Mouse (Mus musculus) liver, adult 2 months (tissue): Measurements from ENCODE around the gene Supt5. TPM values are rescaled to one million over a fixed set of nuclear protein-coding genes. Genes with fewer than 3 reads are reported as not detected.

Experiments used
- DNase-seq: peaks from one replicate; pipeline ENCODE4 v3.0.0-alpha.2; 2011; ENCODE audit warnings: low read depth, low spot score; ENCODE audit errors: extremely low read depth
- H3K27ac ChIP-seq: fragments of 200-500 bp; replicated peaks from 2 replicates; pipeline ENCODE4 v1.5.1; 2012; ENCODE audit warnings: low read depth, mild to moderate bottlenecking, control low read depth, inconsistent platforms, low read length; ENCODE audit not compliant: insufficient read depth
- H3K27me3 ChIP-seq: fragments of 200-500 bp; 2 replicates; pipeline ENCODE4 v1.6.1; 2012; ENCODE audit warnings: mild to moderate bottlenecking, moderate library complexity, low read length, inconsistent platforms; ENCODE audit not compliant: control insufficient read depth, insufficient read depth
- H3K36me3 ChIP-seq: fragments of 200-500 bp; 2 replicates; pipeline ENCODE4 v1.6.1; 2012; ENCODE audit warnings: low read length, inconsistent platforms; ENCODE audit not compliant: control insufficient read depth, insufficient read depth
- H3K4me1 ChIP-seq: fragments of 200-500 bp; 2 replicates; pipeline ENCODE4 v1.6.1; 2011; ENCODE audit warnings: low read length; ENCODE audit not compliant: control insufficient read depth, insufficient read depth
- H3K4me3 ChIP-seq: fragments of 200-500 bp; 2 replicates; pipeline ENCODE4 v1.5.1; 2011; ENCODE audit warnings: low read depth, mild to moderate bottlenecking, control low read depth, low read length, moderate library complexity; ENCODE audit not compliant: insufficient read depth
- H3K79me2 ChIP-seq: fragments of 200-500 bp; 2 replicates; pipeline ENCODE4 v1.6.1; 2012; ENCODE audit warnings: inconsistent platforms, mild to moderate bottlenecking, low read length, moderate library complexity; ENCODE audit not compliant: control insufficient read depth, insufficient read depth
- H3K9ac ChIP-seq: fragments of 200-500 bp; 2 replicates; pipeline ENCODE4 v1.6.1; 2012; ENCODE audit warnings: low read depth, mild to moderate bottlenecking, control low read depth, inconsistent platforms, low read length
- CTCF ChIP-seq: fragments of 200-500 bp; IDR thresholded peaks from 2 replicates; pipeline ENCODE4 v1.5.1; 2011; ENCODE audit warnings: low read depth, low read length, control low read depth
- POLR2A ChIP-seq: fragments of 200-500 bp; IDR thresholded peaks from 2 replicates; pipeline ENCODE4 v1.6.1; 2011; ENCODE audit warnings: low read length, control low read depth; ENCODE audit not compliant: insufficient read depth; ENCODE audit errors: extremely low read depth
- WGBS: fragments of 180-500 bp; shearing (Covaris S2); methylation state at CpG from one replicate; pipeline ENCODE4 v1.1.7; 2018; 5-methylcytosine and 5-hydroxymethylcytosine counted together
- polyA plus RNA-seq: library from polyadenylated mRNA; depleted of rRNA; stranded (reverse); fragments of >200 nt; gene quantifications from 2 replicates; pipeline ENCODE4 v1.2.3, GENCODE M21; 2012
- total RNA-seq: library from RNA; depleted of rRNA; stranded (reverse); fragments of >200 nt; gene quantifications from 2 replicates; pipeline ENCODE4 v1.2.3, GENCODE M21; 2014

Gene Supt5
- total and polyA plus RNA-seq, 2 experiments: 15.1 to 67.3 TPM

DNA sequence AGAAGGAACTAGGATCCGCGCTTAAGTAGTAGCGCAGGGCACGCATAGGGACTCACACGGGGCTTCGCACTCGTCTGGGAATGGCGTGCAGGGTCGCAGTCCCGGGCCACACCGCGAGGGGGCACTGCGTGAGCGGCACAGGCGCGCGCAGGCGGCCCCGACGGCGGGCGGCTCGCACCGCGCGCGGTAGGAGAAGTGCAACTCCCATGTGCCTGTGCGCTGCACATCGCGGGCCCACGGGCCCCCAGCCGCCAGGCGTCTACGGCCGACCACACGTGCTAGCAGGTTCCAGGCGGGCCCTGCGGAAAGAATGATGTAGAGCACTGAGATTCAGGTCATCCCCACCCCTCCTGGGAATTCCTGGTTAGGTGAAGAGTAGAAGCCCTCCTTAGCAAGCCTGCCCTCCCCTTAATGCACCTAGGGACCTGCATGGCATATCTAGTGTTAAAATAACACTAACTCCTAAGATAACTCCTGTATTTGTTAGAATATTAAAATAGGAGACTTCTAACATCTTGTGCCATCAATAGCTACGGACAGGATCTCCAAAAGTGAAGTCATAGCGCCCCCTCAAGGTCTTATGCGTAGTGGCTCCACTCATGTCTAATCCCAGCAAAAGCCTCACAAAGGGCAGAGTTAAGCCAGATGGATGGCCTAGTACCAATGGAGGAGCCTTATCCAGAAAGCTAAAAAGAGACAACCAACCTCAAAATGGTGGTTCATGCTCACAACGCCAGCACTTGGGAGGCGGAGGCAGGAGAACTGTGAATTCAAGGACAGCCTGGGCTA, 39.5 kb downstream of the Supt5 start:
- Histone ChIP-seq H3K9ac (no peak overlapping the region), H3K27me3 (peaks cover 14% of the 10 kb centered on the region)
- 21% methylated on average over 43 of the region's 43 CpGs for WGBS

DNA sequence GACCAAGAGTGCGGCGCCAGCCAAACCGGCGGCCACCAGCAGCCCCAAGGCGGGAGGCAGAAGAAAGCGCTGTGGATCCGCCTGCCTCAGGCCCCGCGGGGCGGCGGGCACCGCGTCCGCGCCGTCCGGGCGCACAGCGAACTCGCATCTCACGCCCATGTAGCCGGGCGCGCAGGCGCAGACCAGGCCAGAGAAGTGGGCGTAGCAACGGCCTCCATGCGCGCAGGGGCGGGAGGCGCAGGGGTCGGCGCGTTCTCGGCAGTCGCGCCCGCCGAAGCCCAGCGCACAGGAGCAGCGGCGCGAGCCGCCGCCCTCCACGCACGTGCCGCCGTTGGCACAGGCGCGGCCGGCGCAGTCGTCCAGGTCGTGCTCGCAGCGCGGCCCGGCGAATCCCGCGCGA, 44.1 kb downstream of the Supt5 start:
- DNase-seq: no peak
- H3K4me3 ChIP-seq: peak overlapping the region; percentile 45; the same call in 1 of the 2 replicates
- H3K9ac ChIP-seq: no peak overlapping the region; the same call in 1 of the 2 replicates
- no peaks in the 10 kb centered on the region for H3K79me2 ChIP-seq
- H3K4me1 ChIP-seq: no peaks in the 10 kb centered on the region
- WGBS: 8% methylated on average over 63 of the region's 63 CpGs
- no peak overlapping the region for H3K27ac ChIP-seq
- TF ChIP-seq CTCF (no peak), POLR2A (no peak)
- H3K27me3 ChIP-seq: peaks cover 15% of the 10 kb centered on the region
- H3K36me3 ChIP-seq: no peaks in the 10 kb centered on the region

More for the DNA sequence above, 39.5 kb downstream of the Supt5 start:
- Histone ChIP-seq H3K4me1 (no peaks in the 10 kb centered on the region), H3K27ac (no peak overlapping the region), H3K79me2 (no peaks in the 10 kb centered on the region), H3K36me3 (no peaks in the 10 kb centered on the region), H3K4me3 (no peak overlapping the region)
- peak; percentile 50 for DNase-seq
- TF ChIP-seq CTCF (peak; percentile 40), POLR2A (no peak)

DNA sequence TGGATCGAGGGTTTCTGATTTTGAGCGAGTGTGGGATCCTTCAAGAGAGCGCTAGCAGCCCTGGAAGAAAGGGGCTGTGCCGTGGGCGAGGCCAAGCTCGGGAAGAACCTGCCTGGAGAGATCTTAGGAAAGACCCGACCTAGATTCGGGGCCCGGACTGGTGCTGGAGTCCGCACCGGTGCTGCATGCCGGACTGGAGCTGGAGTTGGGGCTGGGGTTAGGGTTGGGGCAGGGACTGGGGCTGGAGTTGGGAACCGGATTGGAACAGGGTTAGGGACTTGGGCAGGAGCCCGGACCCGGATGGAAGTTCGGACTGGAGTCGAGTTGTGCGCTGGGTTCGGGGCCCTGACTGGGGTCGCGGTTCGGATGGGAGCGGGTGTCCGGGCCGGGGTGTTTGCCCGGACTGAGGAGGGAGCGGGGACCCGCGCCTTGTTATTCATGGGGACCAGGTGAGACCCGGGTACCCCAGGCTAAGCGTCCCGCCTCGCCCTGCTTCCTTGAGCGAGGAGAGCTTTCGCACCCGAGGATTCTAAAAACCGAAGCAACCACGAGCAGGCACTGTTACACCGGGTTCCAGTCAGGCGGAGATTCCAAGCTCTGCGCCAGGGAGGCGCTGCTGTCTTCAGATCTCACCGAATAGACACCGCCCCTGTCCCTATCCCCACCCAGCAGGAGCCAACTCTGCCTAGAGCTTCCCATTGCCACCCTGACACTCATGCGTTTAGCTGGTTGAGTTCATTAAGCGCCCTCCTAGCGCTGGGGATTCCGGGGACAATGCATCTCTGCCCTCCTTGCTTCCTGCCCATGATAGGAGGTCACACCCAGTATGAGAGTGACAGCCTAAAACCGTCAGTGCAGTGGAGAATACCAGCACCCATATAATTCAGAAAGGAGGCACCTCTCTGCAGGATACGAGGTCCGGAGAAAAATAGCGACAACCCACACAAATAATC, 47.6 kb downstream of the Supt5 start, which contains the start of gene Selenov:
TSS of gene Selenov (minus strand) at position 549 of the 953 bp plus-strand sequence.
- DNase-seq: no peak

DNA sequence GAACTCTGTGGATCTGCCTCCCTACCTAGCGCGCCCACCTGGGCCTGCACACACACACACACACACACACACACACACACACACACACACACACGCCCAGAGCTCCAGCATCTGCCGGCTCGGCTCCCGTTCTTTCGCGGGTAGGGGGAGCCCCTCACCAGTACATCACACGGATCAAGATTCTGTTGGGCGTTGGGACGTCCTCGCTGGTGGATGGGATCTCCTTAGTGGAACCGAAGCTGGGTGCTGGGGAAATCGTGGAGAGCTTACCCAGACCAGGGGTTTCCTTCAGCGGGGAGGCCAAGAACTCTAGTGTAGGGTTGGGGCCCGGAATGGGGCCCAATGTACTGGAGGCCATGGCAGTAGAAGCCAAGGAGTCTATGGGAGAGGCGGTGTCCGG, 48.4 kb downstream of the Supt5 start:
- Histone ChIP-seq H3K9ac (no peak overlapping the region), H3K27ac (no peak overlapping the region), H3K36me3 (no peaks in the 10 kb centered on the region), H3K4me1 (no peaks in the 10 kb centered on the region), H3K4me3 (no peak overlapping the region), H3K27me3 (peaks cover 19% of the 10 kb centered on the region), H3K79me2 (no peaks in the 10 kb centered on the region)
- no peak for DNase-seq
- TF ChIP-seq CTCF (no peak), POLR2A (no peak)
- 2% methylated on average over 16 of the region's 18 CpGs for WGBS

More for the DNA sequence above, 47.6 kb downstream of the Supt5 start, which contains the start of gene Selenov:
- no peaks in the 10 kb centered on the region for H3K36me3 ChIP-seq
- WGBS: 6% methylated on average over 52 of the region's 52 CpGs
- peaks cover 19% of the 10 kb centered on the region for H3K27me3 ChIP-seq
- H3K4me1 ChIP-seq: no peaks in the 10 kb centered on the region
- no peak for TF ChIP-seq POLR2A
- no peak for TF ChIP-seq CTCF
- H3K9ac ChIP-seq: no peak within 1 kb of the TSS
- H3K4me3 ChIP-seq: no peak within 1 kb of the TSS
- H3K79me2 ChIP-seq: no peaks in the 10 kb centered on the region
- no peak within 1 kb of the TSS for H3K27ac ChIP-seq

DNA sequence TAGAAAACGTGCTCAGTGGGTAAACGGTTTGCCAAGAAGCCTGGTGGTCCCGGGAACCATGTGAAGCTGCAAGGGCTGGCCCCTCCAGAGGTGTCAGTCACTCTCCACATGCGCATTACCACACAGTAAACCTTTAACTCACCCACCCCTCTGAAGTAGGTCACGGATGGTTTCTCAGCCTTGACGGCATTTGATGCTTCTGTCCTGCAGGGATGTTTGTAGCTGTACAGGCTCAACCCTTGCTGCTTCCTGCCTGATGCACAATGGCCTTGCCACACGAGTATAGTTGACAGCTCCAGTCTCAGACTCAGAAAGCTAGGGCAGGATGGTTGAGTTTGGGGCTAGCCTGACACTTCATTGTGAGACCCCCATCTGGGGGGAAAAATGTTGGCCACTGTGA, 57.9 kb downstream of the Supt5 start:
- H3K27ac ChIP-seq: no peak overlapping the region
- H3K27me3 ChIP-seq: no peaks in the 10 kb centered on the region
- H3K9ac ChIP-seq: no peak overlapping the region
- 80% methylated on average over 7 of the region's 7 CpGs for WGBS
- H3K4me3 ChIP-seq: no peak overlapping the region
- DNase-seq: no peak
- no peaks in the 10 kb centered on the region for H3K36me3 ChIP-seq
- TF ChIP-seq POLR2A (no peak), CTCF (no peak)
- no peaks in the 10 kb centered on the region for H3K79me2 ChIP-seq
- H3K4me1 ChIP-seq: no peaks in the 10 kb centered on the region

DNA sequence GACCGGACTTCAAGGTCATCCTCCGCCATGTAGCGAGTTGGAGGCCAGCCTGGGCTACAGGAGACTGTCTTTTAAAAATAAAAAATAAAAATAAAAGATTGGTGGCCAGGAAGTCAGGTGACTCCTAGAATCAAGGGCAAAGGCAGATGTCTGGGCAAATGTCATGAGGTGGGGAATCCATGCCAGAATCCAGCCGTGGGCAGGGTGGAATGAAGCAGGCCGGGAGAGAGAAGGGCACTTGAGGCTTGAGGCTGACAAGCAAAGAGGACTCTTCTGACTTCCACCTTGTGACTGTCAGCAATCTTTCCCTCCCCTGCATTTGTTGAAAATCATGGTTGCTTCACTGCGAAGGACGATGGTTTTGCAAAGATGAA, 60.3 kb downstream of the Supt5 start:
- H3K4me3 ChIP-seq: peak overlapping the region; percentile 67
- H3K27ac ChIP-seq: peak overlapping the region; percentile 61; the same call in 1 of the 2 replicates
- no peaks in the 10 kb centered on the region for H3K4me1 ChIP-seq
- no peak for TF ChIP-seq CTCF
- TF ChIP-seq POLR2A: no peak
- H3K9ac ChIP-seq: peak overlapping the region; percentile 83
- H3K27me3 ChIP-seq: no peaks in the 10 kb centered on the region
- H3K36me3 ChIP-seq: no peaks in the 10 kb centered on the region
- 60% methylated on average over 7 of the region's 7 CpGs for WGBS
- H3K79me2 ChIP-seq: no peaks in the 10 kb centered on the region
- peak; percentile 33 for DNase-seq
